Comparison of ENCODE assay signal across 8 mouse cellular contexts in genomic region chr2:69722650-69723518, GRCm38 (mm10). TPM values are rescaled to one million over a fixed set of nuclear protein-coding genes. Genes with fewer than 3 reads are reported as not detected.
DNase-seq lines count a peak whose midpoint lies in the region; ATAC-seq lines count a peak whose summit lies in the region.

No protein-coding gene starts in this region.

- H3K4me1 ChIP-seq in hindbrain, embryonic 12.5 days = peaks cover 7% of the 10 kb centered on the region; the same call in 1 of the 2 replicates

- peaks cover 19% of the 10 kb centered on the region for H3K27me3 ChIP-seq in hindbrain, embryonic 12.5 days

- H3K4me2 ChIP-seq in hindbrain, embryonic 12.5 days (replicated peaks) = peak overlapping the region; percentile 80

- whole genome bisulfite sequencing in hindbrain, embryonic 12.5 days = under 1% methylated on average over 91 of the region's 91 CpGs

- peak; percentile 94 for DNase-seq in Muller cell, postnatal 12 days (ENCODE audit: inconsistent ontology term)
- DNase-seq in cerebellum, adult 9-11 months = peak; percentile 92
- DNase-seq in frontal cortex, postnatal 10 days (ENCODE audit: low spot score in 2 of 2) = peak; percentile 90 to 94
- DNase-seq in layer of hippocampus, postnatal 14 days (ENCODE audit: low spot score in 2 of 2) = peak; percentile 94 to 96
- peak; percentile 93 for DNase-seq in lung, postnatal 14 days
- DNase-seq in retina, adult 2 months (ENCODE audit: low read depth, low spot score) = peak; percentile 92
- peak; percentile 87 to 89 for DNase-seq in thymus, postnatal 36 days

- no peaks in the 10 kb centered on the region for H3K36me3 ChIP-seq in hindbrain, embryonic 12.5 days

- no peaks in the 10 kb centered on the region for H3K9me3 ChIP-seq in hindbrain, embryonic 12.5 days (replicated peaks)

- H3K9ac ChIP-seq in hindbrain, embryonic 12.5 days = peak overlapping the region; percentile 90

- peak overlapping the region; percentile 90 for H3K27ac ChIP-seq in hindbrain, embryonic 12.5 days

- peak; percentile 94 for ATAC-seq in hindbrain, embryonic 12.5 days (ENCODE audit: low FRiP score)

- peak overlapping the region; percentile 97 for H3K4me3 ChIP-seq in hindbrain, embryonic 12.5 days

RNA-seq across cellular contexts. Expression of gene Ppig, which starts 0.5 kb away (rescaled TPM):
- 140 and 174 TPM in 2 replicates for polyA plus RNA-seq in hindbrain, embryonic 12.5 days (2016; fragmentation: Nextera tagmentation; extraction: Ambion mirVana)
- total RNA-seq in layer of hippocampus, postnatal 14 days (2021) = 10 to 100 TPM; 60.3 to 67.0 TPM

RNA-seq across cellular contexts. Expression of gene Fastkd1, which starts 9.6 kb away (rescaled TPM):
- 15.6 and 16.1 TPM in 2 replicates for polyA plus RNA-seq in hindbrain, embryonic 12.5 days (2016; fragmentation: Nextera tagmentation; extraction: Ambion mirVana)
- 10 to 100 TPM; 19.3 to 20.0 TPM for total RNA-seq in layer of hippocampus, postnatal 14 days (2021)

RNA-seq across cellular contexts. Expression of gene Klhl41, which starts 53.0 kb away (rescaled TPM):
- polyA plus RNA-seq in hindbrain, embryonic 12.5 days (2016; fragmentation: Nextera tagmentation; extraction: Ambion mirVana) = 1.5 and 4.2 TPM in 2 replicates
- total RNA-seq in layer of hippocampus, postnatal 14 days (2021) = under 1 TPM; 0.43 to 0.78 TPM

Comparison
In these comparisons a context has a peak if more than half of its experiments do, and no peak if none do; other contexts are left out.
1. Peak in every context shown above with its lines: DNase-seq, ATAC-seq, H3K4me3 ChIP-seq and H3K27ac ChIP-seq.